Mouse (Mus musculus) cerebellum, adult 11 months (tissue): ENCODE measurements at regions not wholly inside any gene's neighbourhood (a gene's known extent, or its start where the extent isn't known, plus 50 kb on each side); places are given as distances from the start of the nearest gene placed in this dataset.
"Not testable (repeated sequence)": the region's sequence is repeated elsewhere in the genome, so short reads cannot be mapped to it uniquely, and the experiment has no call there.

Experiments used
- DNase-seq: peaks from one replicate; pipeline ENCODE4 v3.0.0; 2022

- DNase-seq: no peak
Observed at GRCm38 (mm10) chr12:54516463-54516862, 139.9 kb downstream of the Sptssa start.

DNA sequence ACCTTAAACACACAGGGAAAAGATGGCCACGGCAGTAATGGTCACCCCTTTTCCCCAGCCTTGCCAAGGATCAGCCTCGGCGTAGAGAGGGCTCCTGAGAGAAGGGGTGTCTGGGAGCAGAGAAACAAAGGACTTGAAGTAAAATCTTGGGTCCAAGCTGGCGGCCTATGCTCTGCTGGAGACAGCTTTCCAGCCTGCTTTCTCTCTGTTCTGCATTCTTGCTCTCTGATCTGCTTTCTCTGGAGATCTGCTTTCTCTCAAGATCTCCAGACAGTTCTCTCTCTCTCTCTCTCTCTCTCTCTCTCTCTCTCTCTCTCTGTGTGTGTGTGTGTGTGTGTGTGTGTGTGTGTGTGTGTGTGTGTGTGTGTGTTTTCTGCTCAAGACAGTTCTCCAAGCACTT lies 140.3 kb downstream of the Sptssa start:
- DNase-seq: not testable (repeated sequence)

DNA sequence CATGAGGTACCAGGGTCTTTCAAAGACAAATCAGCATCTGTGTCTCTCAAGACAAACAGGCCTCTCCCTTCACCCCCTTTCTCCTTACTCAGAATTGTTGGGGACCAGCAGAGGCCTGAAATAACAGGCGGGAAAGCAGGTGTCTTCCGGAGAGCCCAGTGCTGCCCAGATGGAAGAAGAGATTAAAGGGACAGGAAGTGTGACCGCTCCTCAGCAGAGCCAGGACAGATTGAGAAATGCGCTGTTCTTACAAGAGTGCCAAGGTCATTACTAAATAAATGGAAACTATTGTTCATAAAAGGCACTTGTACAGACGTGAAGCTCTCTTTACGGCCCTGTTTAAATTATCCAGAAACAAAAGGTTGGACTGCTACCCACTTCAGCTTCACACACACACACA lies 146.5 kb downstream of the Sptssa start:
- DNase-seq: no peak

DNA sequence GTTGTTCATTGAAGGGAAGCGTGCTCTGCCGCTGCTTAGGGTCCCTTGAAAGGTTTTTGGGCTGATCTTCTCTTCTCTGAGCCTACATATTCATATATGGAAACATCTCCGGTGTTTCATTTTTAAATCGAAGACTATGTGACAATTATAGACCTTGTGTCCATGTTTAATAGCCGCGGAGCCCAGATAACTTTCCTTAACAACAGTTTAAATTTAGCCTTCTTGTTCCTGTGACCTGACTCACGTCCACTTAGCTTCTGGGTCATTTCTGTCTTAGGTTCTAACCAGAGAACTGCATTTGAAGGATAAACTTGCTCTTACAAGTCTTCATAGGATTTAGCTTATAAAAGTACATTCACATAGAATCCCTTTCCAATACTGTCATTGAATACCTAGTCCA lies 153.6 kb downstream of the Sptssa start:
- no peak for DNase-seq

GRCm38 (mm10) chr12:54499963-54500362 lies 156.4 kb downstream of the Sptssa start:
- no peak for DNase-seq

DNA sequence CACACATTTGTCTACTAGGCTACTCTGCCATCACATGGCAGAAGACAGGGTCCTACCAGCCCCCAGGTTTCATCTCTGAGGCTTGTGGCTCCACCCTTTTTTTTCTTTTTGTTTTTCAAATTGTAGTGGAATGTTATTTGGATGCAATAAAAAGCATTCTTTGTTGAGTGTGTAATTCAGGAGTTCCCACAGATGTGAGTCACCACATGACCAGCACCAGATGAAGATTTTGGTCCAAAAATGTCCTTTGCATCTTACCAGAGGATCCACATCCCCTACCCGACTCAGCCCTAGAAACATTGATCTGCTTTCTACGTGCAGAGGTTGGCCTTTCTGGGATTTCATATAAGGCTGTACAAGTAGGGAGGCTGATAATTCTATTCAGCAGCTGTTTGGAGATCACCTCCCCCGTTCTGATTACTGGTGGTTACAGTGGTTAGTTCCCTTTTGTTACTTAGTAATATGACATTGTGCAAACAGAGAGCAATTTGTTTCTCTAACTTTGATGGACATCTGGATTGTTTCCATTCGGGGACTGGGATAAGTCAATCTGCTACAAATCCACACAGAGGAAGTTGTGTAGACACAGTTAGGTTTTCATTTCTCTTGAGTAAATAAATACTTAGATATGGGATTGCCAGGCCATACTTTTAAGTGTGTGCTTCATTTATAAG lies 160.5 kb downstream of the Sptssa start:
- no peak for DNase-seq

DNA sequence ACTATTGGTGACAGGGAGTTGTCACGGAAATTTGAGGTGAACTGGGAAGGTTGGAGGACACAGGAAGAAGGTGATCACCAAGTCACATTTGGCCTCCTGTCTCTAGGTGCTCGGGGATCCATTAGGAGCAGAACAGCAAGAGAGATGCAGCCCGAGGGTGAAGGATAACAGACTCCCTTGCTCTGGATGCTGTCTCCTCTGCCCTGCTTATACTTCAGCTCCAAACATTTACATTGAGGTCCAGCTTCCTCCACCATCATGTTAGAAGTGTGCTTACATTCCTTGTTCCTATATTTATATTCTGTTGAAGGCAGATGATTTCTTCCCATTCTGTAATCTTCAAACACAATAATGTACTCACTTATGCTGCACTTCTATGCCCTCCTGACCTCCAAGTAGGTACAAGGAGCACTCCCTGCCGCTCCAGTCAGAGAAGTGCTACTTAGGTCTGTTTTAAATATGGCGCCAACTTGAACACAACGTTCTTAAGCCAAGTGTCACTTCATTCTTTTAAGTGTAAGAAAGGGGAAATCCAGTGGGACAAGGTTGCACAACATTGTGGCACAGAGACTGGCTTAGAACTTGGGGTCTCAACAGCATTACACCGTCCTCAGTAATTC lies 161.5 kb downstream of the Sptssa start:
- no peak for DNase-seq

- no peak for DNase-seq
Observed at GRCm38 (mm10) chr12:54492737-54493136, 163.6 kb downstream of the Sptssa start.

DNA sequence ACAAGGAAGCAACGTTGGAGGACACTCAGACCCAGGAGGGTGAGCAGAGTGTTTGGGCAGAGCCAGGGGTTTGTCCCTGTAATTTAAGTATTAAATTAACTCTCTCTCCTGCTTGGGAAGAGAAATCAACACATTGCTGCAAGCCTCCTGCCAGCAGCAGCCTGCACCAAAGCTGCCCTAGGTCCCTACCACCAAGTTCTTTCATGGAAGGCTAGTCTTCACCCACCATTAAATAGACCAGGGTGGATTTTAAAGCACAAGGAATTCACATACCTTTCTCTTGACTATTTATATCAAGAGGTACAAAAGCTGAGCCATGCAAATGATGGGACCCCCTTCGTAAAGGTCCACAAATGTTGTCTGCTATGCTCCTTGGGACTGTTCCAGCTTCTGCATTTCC lies 165.9 kb downstream of the Sptssa start:
- no peak for DNase-seq

DNA sequence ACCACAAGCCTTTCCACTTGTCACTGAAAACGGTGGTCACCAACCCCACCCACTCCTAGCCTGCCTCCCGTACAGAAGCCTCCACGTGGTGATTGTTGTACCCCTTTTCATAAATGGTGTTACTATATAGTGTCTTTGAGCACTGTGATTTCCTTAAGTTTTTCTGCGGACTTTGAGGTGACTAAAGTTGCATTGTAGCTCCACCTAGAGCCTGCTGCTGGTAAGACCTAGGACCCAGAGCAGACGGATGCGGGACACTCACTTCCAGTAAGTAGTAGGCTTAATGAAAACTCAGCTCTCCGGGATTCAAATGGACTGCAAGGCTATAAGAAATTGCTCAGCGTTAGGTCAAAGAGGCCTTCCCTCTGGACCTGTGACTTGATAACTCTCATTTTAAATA lies 166.7 kb downstream of the Sptssa start:
- DNase-seq: peak; percentile 24

DNA sequence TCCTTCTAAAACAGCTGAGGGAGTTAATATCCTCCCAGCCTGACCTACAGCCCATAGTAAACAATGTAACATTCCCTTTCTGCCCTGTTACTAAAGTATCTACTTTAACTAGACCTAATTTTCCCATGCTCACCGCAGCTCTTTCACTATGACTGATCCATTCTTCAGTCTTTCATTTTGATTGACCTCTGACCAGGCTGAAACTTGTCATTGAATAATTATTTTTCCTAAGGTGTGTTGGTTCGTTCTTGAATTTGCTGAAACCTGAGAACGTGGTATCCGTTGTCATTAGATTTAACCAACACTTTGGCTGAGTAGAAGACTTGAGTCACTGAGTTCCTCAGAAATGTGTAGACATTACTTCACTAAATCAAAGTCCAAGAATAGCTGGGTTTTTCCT lies 168.7 kb downstream of the Sptssa start:
- DNase-seq: no peak

- DNase-seq: no peak
Observed at GRCm38 (mm10) chr12:54482020-54482419, 174.4 kb downstream of the Sptssa start.

DNA sequence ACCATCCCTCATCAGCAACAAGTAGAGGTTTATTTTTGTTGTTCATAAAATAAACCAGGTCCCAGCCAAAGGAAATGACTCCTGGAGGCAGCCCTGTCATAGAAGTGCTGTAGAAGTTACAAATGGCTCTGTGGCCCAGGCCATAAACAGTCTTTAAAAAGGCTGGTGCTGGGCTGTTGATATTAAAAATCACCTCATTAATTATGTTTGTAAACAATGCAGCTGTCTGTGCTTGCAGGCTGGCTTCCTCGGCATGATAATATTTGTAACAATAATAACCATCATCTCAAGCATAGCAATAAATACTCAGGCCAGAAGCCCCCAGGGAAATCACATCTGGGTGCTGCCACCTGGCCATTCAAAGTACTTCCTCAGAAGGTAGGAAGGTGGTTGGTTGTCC lies 176.5 kb downstream of the Sptssa start:
- no peak for DNase-seq

GRCm38 (mm10) chr12:54472881-54473280 lies 183.5 kb downstream of the Sptssa start:
- DNase-seq: no peak

- DNase-seq: no peak
Observed at GRCm38 (mm10) chr12:54472407-54472806, 184.0 kb downstream of the Sptssa start.

DNA sequence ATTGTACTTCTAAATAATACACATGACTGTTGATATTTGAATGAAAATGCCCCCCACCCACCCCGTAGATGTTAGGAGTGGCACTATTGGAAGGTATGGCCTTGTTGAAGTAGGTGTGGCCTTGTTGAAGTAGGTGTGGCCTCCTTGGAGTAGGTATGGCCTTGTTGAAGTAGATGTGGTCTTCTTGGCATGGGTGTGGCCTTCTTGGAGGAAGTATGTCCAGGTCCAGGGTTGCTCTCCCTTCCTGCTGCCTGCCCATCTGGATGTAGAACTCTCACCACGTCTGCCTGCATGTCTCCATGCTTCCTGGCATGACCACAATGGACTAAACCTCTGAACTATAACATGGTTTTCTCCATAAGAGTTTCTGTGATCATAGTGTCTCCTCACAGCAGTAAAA lies 188.7 kb downstream of the Sptssa start:
- DNase-seq: no peak

- no peak for DNase-seq
Observed at GRCm38 (mm10) chr12:54463806-54464205, 192.6 kb downstream of the Sptssa start.

GRCm38 (mm10) chr12:54461411-54461810 lies 195.0 kb downstream of the Sptssa start:
- no peak for DNase-seq

GRCm38 (mm10) chr12:54460135-54460523 lies 196.2 kb downstream of the Sptssa start:
- no peak for DNase-seq

- no peak for DNase-seq
Observed at GRCm38 (mm10) chr12:54459462-54460134, 196.8 kb downstream of the Sptssa start.

- DNase-seq: no peak
Observed at GRCm38 (mm10) chr12:54456731-54457130, 199.6 kb downstream of the Sptssa start.

DNA sequence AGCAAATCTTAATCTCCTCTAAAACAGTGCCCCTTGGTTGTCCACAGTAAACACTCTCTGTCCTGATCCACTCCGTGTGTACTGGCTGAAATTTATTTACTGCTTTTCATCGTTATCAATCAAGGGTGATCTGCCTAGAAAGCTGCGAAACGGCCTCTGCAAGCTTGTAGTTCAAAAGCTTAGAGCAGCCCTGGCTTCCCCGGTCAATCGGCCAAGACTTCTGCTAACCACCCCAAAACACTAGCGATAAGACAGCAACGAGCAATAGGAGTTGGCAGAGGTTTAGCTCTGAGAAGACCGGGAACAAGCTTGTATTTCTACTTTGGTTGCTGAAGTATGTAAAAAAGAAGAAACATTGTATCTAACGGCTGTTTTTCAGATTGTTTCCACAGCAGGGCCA lies 201.8 kb downstream of the Sptssa start:
- DNase-seq: no peak

GRCm38 (mm10) chr12:54453343-54453742 lies 203.0 kb downstream of the Sptssa start:
- no peak for DNase-seq

DNA sequence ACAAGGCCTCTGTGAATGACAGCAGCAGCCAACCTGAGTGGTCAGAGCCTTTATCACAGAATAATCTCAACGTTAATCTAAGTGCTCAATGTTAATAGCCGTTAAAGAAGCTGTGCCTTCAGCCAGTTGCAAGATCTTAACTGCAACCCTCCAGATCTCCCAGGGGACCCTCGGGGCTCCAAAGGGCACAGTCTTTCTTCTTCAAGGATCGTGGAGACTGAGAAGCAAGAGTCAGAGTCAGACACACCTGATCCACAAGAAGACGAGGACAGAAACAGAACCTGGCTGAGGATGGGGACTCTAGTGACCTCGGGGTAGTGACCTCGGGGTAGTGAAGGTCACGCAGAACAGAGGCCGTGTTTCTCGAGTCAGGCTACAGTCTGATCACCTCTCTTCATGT lies 206.0 kb downstream of the Sptssa start:
- no peak for DNase-seq
